Mouse (Mus musculus): Measurements from ENCODE around the gene 2410004B18Rik.

DNA sequence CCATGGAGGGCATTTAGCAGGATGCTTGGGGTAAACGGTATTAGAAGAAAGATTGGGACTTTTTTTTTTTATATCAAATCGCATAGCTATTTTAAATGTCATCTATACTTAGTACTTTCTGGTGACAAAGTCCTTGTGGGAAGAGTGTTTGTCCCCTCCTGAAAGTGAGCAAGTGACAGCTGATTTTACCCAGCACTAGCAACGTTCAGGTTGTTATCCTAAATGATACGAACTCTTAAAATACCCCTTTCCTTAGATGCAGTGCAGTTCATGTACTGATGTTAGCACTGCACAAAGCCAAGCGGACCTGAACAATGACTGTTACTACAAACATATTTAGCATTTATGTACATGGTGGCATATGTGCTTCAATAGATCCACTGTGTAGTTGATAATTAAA is 29.0 kb downstream of the 2410004B18Rik start:
- TF ChIP-seq CTCF (IDR thresholded peaks at IDR 0.05; ENCODE audit: insufficient read depth, low read length) = no peak
- no peak for TF ChIP-seq POLR2A (IDR thresholded peaks at IDR 0.05; ENCODE audit: borderline replicate concordance, extremely low read depth, low read depth, low read length)

Measured in lung, adult 2 months (tissue).